Mouse (Mus musculus) small intestine, adult 2 months (tissue): Measurements from ENCODE around the gene Odf4. TPM values are rescaled to one million over a fixed set of nuclear protein-coding genes. Genes with fewer than 3 reads are reported as not detected.
"Not testable (repeated sequence)": the region's sequence is repeated elsewhere in the genome, so short reads cannot be mapped to it uniquely, and the experiment has no call there.

Experiments used
- H3K27ac ChIP-seq: fragments of 200-500 bp; 2 replicates; pipeline ENCODE4 v1.5.1; 2012; ENCODE audit warnings: low read depth, low read length, control low read depth, inconsistent platforms; ENCODE audit not compliant: insufficient read depth
- H3K27me3 ChIP-seq: fragments of 200-500 bp; 2 replicates; pipeline ENCODE4 v1.6.1; 2012; ENCODE audit warnings: mild to moderate bottlenecking, moderate library complexity, low read length, inconsistent platforms; ENCODE audit not compliant: control insufficient read depth, insufficient read depth
- H3K36me3 ChIP-seq: fragments of 200-500 bp; 2 replicates; pipeline ENCODE4 v1.6.1; 2012; ENCODE audit warnings: mild to moderate bottlenecking, low read length, control low read depth, inconsistent platforms; ENCODE audit not compliant: control insufficient read depth, insufficient read depth
- H3K4me1 ChIP-seq: fragments of 200-500 bp; 2 replicates; pipeline ENCODE4 v1.6.1; 2012; ENCODE audit warnings: low read length, inconsistent platforms, mixed read lengths; ENCODE audit not compliant: control insufficient read depth, insufficient read depth, insufficient read length
- H3K4me3 ChIP-seq: fragments of 200-500 bp; 2 replicates; pipeline ENCODE4 v1.5.1; 2012; ENCODE audit warnings: low read depth, mild to moderate bottlenecking, control low read depth, inconsistent platforms, low read length, moderate library complexity
- CTCF ChIP-seq: fragments of 200-500 bp; IDR thresholded peaks from 2 replicates; pipeline ENCODE4 v1.5.1; 2012; ENCODE audit warnings: low read depth, mild to moderate bottlenecking, control low read depth, inconsistent platforms, low read length, moderate library complexity, mixed read lengths; ENCODE audit not compliant: insufficient replicate concordance, insufficient read length; ENCODE audit errors: extremely low read depth
- POLR2A ChIP-seq: fragments of 200-500 bp; IDR thresholded peaks from 2 replicates; pipeline ENCODE4 v1.6.1; 2012; ENCODE audit warnings: low read depth, mild to moderate bottlenecking, control low read depth, inconsistent platforms, low read length, moderate library complexity
- WGBS: fragments of 180-500 bp; shearing (Covaris S2); methylation state at CpG from one replicate; pipeline ENCODE4 v1.1.7; 2018; 5-methylcytosine and 5-hydroxymethylcytosine counted together
- polyA plus RNA-seq: library from polyadenylated mRNA; depleted of rRNA; stranded (reverse); fragments of >200 nt; gene quantifications from 2 replicates; pipeline ENCODE4 v1.2.3, GENCODE M21; 2012

Odf4 gene
- polyA plus RNA-seq, 1 experiment = not detected

- WGBS = 13% methylated on average over 12 of the region's 12 CpGs
Measured at GRCm38 (mm10) chr11:68947542-68947993, 20.7 kb upstream of the Odf4 start.

GRCm38 (mm10) chr11:68946806-68947440, 20.0 kb upstream of the Odf4 start:
- no peaks in the 10 kb centered on the region for H3K36me3 ChIP-seq
- 32% methylated on average over 16 of the region's 16 CpGs for WGBS
- no peak overlapping the region for H3K27ac ChIP-seq
- H3K4me1 ChIP-seq = no peaks in the 10 kb centered on the region
- no peak overlapping the region for H3K4me3 ChIP-seq
- no peaks in the 10 kb centered on the region for H3K27me3 ChIP-seq
- TF ChIP-seq CTCF (no peak), POLR2A (no peak)

More at GRCm38 (mm10) chr11:68947542-68947993, 20.7 kb upstream of the Odf4 start:
- TF ChIP-seq POLR2A (no peak), CTCF (no peak)
- H3K36me3 ChIP-seq = no peaks in the 10 kb centered on the region
- H3K27ac ChIP-seq = no peak overlapping the region
- no peak overlapping the region for H3K4me3 ChIP-seq
- H3K4me1 ChIP-seq = no peaks in the 10 kb centered on the region
- H3K27me3 ChIP-seq = no peaks in the 10 kb centered on the region

- Histone ChIP-seq H3K27me3 (no peaks in the 10 kb centered on the region), H3K36me3 (no peaks in the 10 kb centered on the region), H3K4me1 (no peaks in the 10 kb centered on the region), H3K4me3 (no peak overlapping the region), H3K27ac (no peak overlapping the region)
- TF ChIP-seq CTCF (no peak), POLR2A (no peak)
- 86% methylated on average over 4 of the region's 4 CpGs for WGBS
Measured at GRCm38 (mm10) chr11:68946001-68946400, 19.1 kb upstream of the Odf4 start.

GRCm38 (mm10) chr11:68945245-68945644, 18.4 kb upstream of the Odf4 start:
- 75% methylated on average over 2 of the region's 2 CpGs for WGBS
- H3K27ac ChIP-seq = no peak overlapping the region
- H3K4me1 ChIP-seq = no peaks in the 10 kb centered on the region
- no peak for TF ChIP-seq CTCF
- no peak for TF ChIP-seq POLR2A
- no peak overlapping the region for H3K4me3 ChIP-seq
- H3K27me3 ChIP-seq = no peaks in the 10 kb centered on the region
- no peaks in the 10 kb centered on the region for H3K36me3 ChIP-seq

- WGBS = 90% methylated on average over 8 of the region's 8 CpGs
- no peaks in the 10 kb centered on the region for H3K36me3 ChIP-seq
- H3K27me3 ChIP-seq = no peaks in the 10 kb centered on the region
- H3K27ac ChIP-seq = no peak overlapping the region
- H3K4me3 ChIP-seq = no peak overlapping the region
- no peaks in the 10 kb centered on the region for H3K4me1 ChIP-seq
- TF ChIP-seq CTCF (no peak), POLR2A (no peak)
Measured at GRCm38 (mm10) chr11:68942731-68943130, 15.8 kb upstream of the Odf4 start.

- Histone ChIP-seq H3K27ac (no peak overlapping the region), H3K27me3 (no peaks in the 10 kb centered on the region), H3K4me1 (no peaks in the 10 kb centered on the region), H3K4me3 (no peak overlapping the region), H3K36me3 (no peaks in the 10 kb centered on the region)
- TF ChIP-seq POLR2A (no peak), CTCF (no peak)
- 31% methylated on average over 4 of the region's 4 CpGs for WGBS
Measured at GRCm38 (mm10) chr11:68940516-68940915, 13.6 kb upstream of the Odf4 start.

- Histone ChIP-seq H3K36me3 (no peaks in the 10 kb centered on the region), H3K4me3 (peak overlapping the region; percentile 50), H3K4me1 (no peaks in the 10 kb centered on the region), H3K27me3 (no peaks in the 10 kb centered on the region), H3K27ac (peak overlapping the region; percentile 10)
- WGBS = under 1% methylated on average over 16 of the region's 16 CpGs
- TF ChIP-seq POLR2A (no peak; the same call in 1 of the 2 replicates), CTCF (no peak)
Measured at GRCm38 (mm10) chr11:68939451-68940304, 12.8 kb upstream of the Odf4 start.

GRCm38 (mm10) chr11:68936951-68937350, 10.1 kb upstream of the Odf4 start:
- H3K4me1 ChIP-seq, H3K4me3 ChIP-seq, H3K27me3 ChIP-seq, H3K36me3 ChIP-seq, H3K27ac ChIP-seq: not testable (repeated sequence)
- 87% methylated on average over 4 of the region's 4 CpGs for WGBS
